Mouse (Mus musculus) testis, postnatal 10 days (tissue): ENCODE results near the gene Rreb1.

ENCODE experiments used
- DNase-seq: peaks from one replicate; pipeline ENCODE4 v3.0.0; 2021; ENCODE audit warnings: low spot score

Rreb1 gene

GRCm38 (mm10) chr13:37979506-37979905, 201.3 kb downstream of the Rreb1 start:
- DNase-seq = no peak

GRCm38 (mm10) chr13:37980346-37980745, 202.1 kb downstream of the Rreb1 start:
- DNase-seq = no peak

- no peak for DNase-seq
These were observed 202.9 kb downstream of the Rreb1 start for GRCm38 (mm10) chr13:37981063-37981462.

GRCm38 (mm10) chr13:37986166-37986565, 208.0 kb downstream of the Rreb1 start:
- DNase-seq = no peak

GRCm38 (mm10) chr13:37989701-37990100, 211.5 kb downstream of the Rreb1 start:
- DNase-seq = no peak

GRCm38 (mm10) chr13:37992638-37993371, 214.6 kb downstream of the Rreb1 start:
- no peak for DNase-seq

- DNase-seq = no peak
These were observed 215.1 kb downstream of the Rreb1 start for GRCm38 (mm10) chr13:37993376-37993703.

- DNase-seq = peak; percentile 99
These were observed 215.7 kb downstream of the Rreb1 start, which contains the start of gene Ssr1 for GRCm38 (mm10) chr13:37993704-37994404. Ssr1 (minus strand) TSS chr13:37994217.

GRCm38 (mm10) chr13:37994405-37994749, 216.2 kb downstream of the Rreb1 start:
- no peak for DNase-seq

GRCm38 (mm10) chr13:37999713-38000112, 221.5 kb downstream of the Rreb1 start:
- DNase-seq = no peak
